9 mouse cellular contexts compared by ENCODE assay signal in the genomic region with DNA sequence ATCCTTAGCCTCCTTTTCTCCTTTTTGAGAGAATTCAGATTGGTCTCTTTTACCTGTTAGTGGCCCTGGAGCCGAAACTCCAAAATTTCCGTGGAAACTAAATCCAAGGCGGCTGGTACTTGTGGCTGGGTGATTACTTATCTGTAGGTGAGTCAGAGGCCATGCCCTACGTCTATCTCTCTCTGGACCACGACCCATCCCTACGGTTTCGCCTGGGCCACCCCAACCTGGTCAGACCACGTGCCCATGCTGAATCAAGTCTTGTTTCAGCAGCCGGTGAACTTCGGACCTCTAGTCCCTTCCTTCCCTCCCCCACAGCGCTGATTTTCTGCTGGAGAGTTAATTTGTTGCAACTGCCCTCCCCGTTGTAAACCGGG. TPM values are rescaled to one million over a fixed set of nuclear protein-coding genes. Genes with fewer than 3 reads are reported as not detected.
DNase-seq lines count a peak whose midpoint lies in the region; ATAC-seq and TF ChIP-seq lines count a peak whose summit lies in the region.
"Had no signal": no experiment of that assay in that cellular context is flagged by ENCODE, and none has a peak within 500 bp of the region (broad histone marks: within the 10 kb centered on the region; RNA-seq: fewer than 3 reads in every experiment).

No protein-coding gene starts in this region.

- H3K4me1 ChIP-seq in erythroblast, embryonic 14.5 days (ENCODE audit: control insufficient read depth), result peaks cover 14% of the 10 kb centered on the region
- H3K4me1 ChIP-seq in heart, postnatal 0 days (ENCODE audit: control insufficient read depth, insufficient read depth), result 0 out of 2 replicates have a peak, but pooled peaks cover 6% of the 10 kb centered on the region
- peaks cover 24% of the 10 kb centered on the region for H3K4me1 ChIP-seq in midbrain, embryonic 10.5 days

- H3K27ac ChIP-seq in heart, postnatal 0 days (ENCODE audit: low read depth), result no peak overlapping the region
- H3K27ac ChIP-seq in midbrain, embryonic 10.5 days (replicated peaks), result peak overlapping the region; percentile 92

- peaks cover 14% of the 10 kb centered on the region for H3K27me3 ChIP-seq in erythroblast, embryonic 14.5 days (ENCODE audit: control insufficient read depth)
- H3K27me3 ChIP-seq in heart, postnatal 0 days (ENCODE audit: control insufficient read depth, insufficient read depth, low read length), result no peaks in the 10 kb centered on the region
- H3K27me3 ChIP-seq in midbrain, embryonic 10.5 days (ENCODE audit: low read depth, poor library complexity, severe bottlenecking), result peaks cover 14% of the 10 kb centered on the region

- 3% methylated on average over 13 of the region's 13 CpGs for WGBS in heart, postnatal 0 days
- 3% methylated on average over 13 of the region's 13 CpGs for whole genome bisulfite sequencing in large intestine, adult 2 months
- WGBS in midbrain, embryonic 10.5 days, result 2% methylated on average over 13 of the region's 13 CpGs

- no peaks in the 10 kb centered on the region for H3K9me3 ChIP-seq in erythroblast, embryonic 14.5 days (ENCODE audit: control insufficient read depth, low read length)
- H3K9me3 ChIP-seq in heart, postnatal 0 days (replicated peaks; ENCODE audit: control insufficient read depth, low read length), result no peaks in the 10 kb centered on the region
- no peaks in the 10 kb centered on the region for H3K9me3 ChIP-seq in midbrain, embryonic 10.5 days (replicated peaks)

- no peak; the same call in 1 of the 2 replicates for ATAC-seq in erythroblast, adult 5-6 weeks (replicated peaks; ENCODE audit: low FRiP score, poor library complexity, severe bottlenecking)
- ATAC-seq in heart, postnatal 0 days (ENCODE audit: insufficient read depth, low read depth), result no peak

- no peaks in the 10 kb centered on the region for H3K36me3 ChIP-seq in erythroblast, embryonic 14.5 days (ENCODE audit: control insufficient read depth)
- H3K36me3 ChIP-seq in heart, postnatal 0 days (replicated peaks; ENCODE audit: control insufficient read depth, insufficient read depth, low read length), result no peaks in the 10 kb centered on the region
- no peaks in the 10 kb centered on the region for H3K36me3 ChIP-seq in midbrain, embryonic 10.5 days

- TF ChIP-seq CTCF in heart, postnatal 0 days (IDR thresholded peaks at IDR 0.05; ENCODE audit: low read depth), result no peak

- H3K4me2 ChIP-seq in heart, postnatal 0 days (ENCODE audit: low read depth, low read length), result peak overlapping the region; percentile 94

- peak; percentile 48 for DNase-seq in embryo, embryonic 10 days (ENCODE audit: low spot score)
- no peak for DNase-seq in heart, postnatal 0 days (ENCODE audit: low spot score)
- peak; percentile 82 for DNase-seq in large intestine, adult 2 months (ENCODE audit: low read depth, low spot score)
- DNase-seq in midbrain, embryonic 10.5 days (ENCODE audit: low spot score), result no peak
- no peak for DNase-seq in frontal cortex, postnatal 36 days (ENCODE audit: low spot score in 2 of 2)
- no peak for DNase-seq in urinary bladder, postnatal 10 days (ENCODE audit: low spot score)

- peak overlapping the region; percentile 71 for H3K4me3 ChIP-seq in erythroblast, embryonic 14.5 days (replicated peaks)
- H3K4me3 ChIP-seq in heart, postnatal 0 days (ENCODE audit: low read depth, low read length), result peak overlapping the region; percentile 95
- peak overlapping the region; percentile 85 for H3K4me3 ChIP-seq in midbrain, embryonic 10.5 days

- TF ChIP-seq EP300 in heart, postnatal 0 days (IDR thresholded peaks at IDR 0.05; ENCODE audit: low read depth), result no peak

- H3K9ac ChIP-seq in heart, postnatal 0 days (replicated peaks; ENCODE audit: low read depth, low read length), result peak overlapping the region; percentile 81

RNA-seq across cellular contexts. Expression of gene Sh3d19, which starts 0.7 kb away (rescaled TPM):
- polyA plus RNA-seq in erythroblast, embryonic 14.5 days (2012), result 0.11 and 0.37 TPM in 2 replicates
- total RNA-seq in erythroblast, adult 5-6 weeks (2015; ENCODE audit: low replicate concordance), result 1.7 and 2.7 TPM in 2 replicates
- 8.2 and 8.9 TPM in 2 replicates for total RNA-seq in erythroblast, adult 5-6 weeks (2017; ENCODE audit: low replicate concordance)
- total RNA-seq in heart, postnatal 0 days (2014; rRNA removed; ENCODE audit: low replicate concordance), result 16.2 and 52.6 TPM in 2 replicates
- 7.4 and 8.7 TPM in 2 replicates for polyA plus RNA-seq in heart, postnatal 0 days (2015; fragmentation: Nextera tagmentation; extraction: Ambion mirVana)
- 24.2 and 76.6 TPM in 2 replicates for polyA plus RNA-seq in large intestine, adult 2 months (2012; rRNA removed)
- 6.8 and 6.9 TPM in 2 replicates for polyA plus RNA-seq in midbrain, embryonic 10.5 days (2016; fragmentation: Nextera tagmentation; extraction: Ambion mirVana)

RNA-seq across cellular contexts. Expression of gene Prss48, which starts 30.7 kb away (rescaled TPM):
- polyA plus RNA-seq in erythroblast, embryonic 14.5 days (2012), result not detected in 2 replicates
- total RNA-seq in erythroblast, adult 5-6 weeks (2015; ENCODE audit: low replicate concordance), result not detected in 2 replicates
- not detected in 2 replicates for total RNA-seq in erythroblast, adult 5-6 weeks (2017; ENCODE audit: low replicate concordance)
- not detected in 2 replicates for total RNA-seq in heart, postnatal 0 days (2014; rRNA removed; ENCODE audit: low replicate concordance)
- polyA plus RNA-seq in heart, postnatal 0 days (2015; fragmentation: Nextera tagmentation; extraction: Ambion mirVana), result not detected in 2 replicates
- polyA plus RNA-seq in large intestine, adult 2 months (2012; rRNA removed), result not detected in 2 replicates
- 0.14 TPM in 1 of 2 replicates, not detected in the other for polyA plus RNA-seq in midbrain, embryonic 10.5 days (2016; fragmentation: Nextera tagmentation; extraction: Ambion mirVana)
- total RNA-seq: gastrocnemius, postnatal 4 days had no signal

Comparison
In these comparisons a context has a peak if more than half of its experiments do, and no peak if none do; other contexts are left out.
1. DNase-seq: peak in embryo, embryonic 10 days (single experiment) and large intestine, adult 2 months (single experiment); none in heart, postnatal 0 days (single experiment), midbrain, embryonic 10.5 days (single experiment), frontal cortex, postnatal 36 days (0 of 2) and urinary bladder, postnatal 10 days (single experiment).
2. Peak in every context shown above with its lines, with median percentiles within 50 percentile points of each other: H3K4me3 ChIP-seq.